Mouse (Mus musculus) brain, embryonic 14.5 days (tissue): Measurements from ENCODE around the gene Tmprss9. TPM values are rescaled to one million over a fixed set of nuclear protein-coding genes. Genes with fewer than 3 reads are reported as not detected.

ENCODE experiments used
- DNase-seq: peaks from one replicate; pipeline ENCODE4 v3.0.0-alpha.2; 2011; ENCODE audit warnings: low read depth
- CTCF ChIP-seq: fragments of 200-500 bp; IDR thresholded peaks from 2 replicates; pipeline ENCODE4 v1.5.1; 2012; ENCODE audit warnings: inconsistent platforms, mild to moderate bottlenecking, moderate library complexity, borderline replicate concordance; ENCODE audit not compliant: insufficient read depth, insufficient read length; ENCODE audit errors: extremely low read depth
- POLR2A ChIP-seq: fragments of 200-500 bp; IDR thresholded peaks from 2 replicates; pipeline ENCODE4 v1.6.1; 2012; ENCODE audit warnings: mild to moderate bottlenecking, inconsistent platforms, borderline replicate concordance; ENCODE audit not compliant: poor library complexity, insufficient read depth, insufficient read length, severe bottlenecking; ENCODE audit errors: extremely low read depth
- polyA plus RNA-seq: library from polyadenylated mRNA; depleted of rRNA; stranded (reverse); fragments of >200 nt; gene quantifications from 2 replicates; pipeline ENCODE4 v1.2.3, GENCODE M21; 2012

Tmprss9 gene
- polyA plus RNA-seq, 1 experiment = 0.22 TPM

DNA sequence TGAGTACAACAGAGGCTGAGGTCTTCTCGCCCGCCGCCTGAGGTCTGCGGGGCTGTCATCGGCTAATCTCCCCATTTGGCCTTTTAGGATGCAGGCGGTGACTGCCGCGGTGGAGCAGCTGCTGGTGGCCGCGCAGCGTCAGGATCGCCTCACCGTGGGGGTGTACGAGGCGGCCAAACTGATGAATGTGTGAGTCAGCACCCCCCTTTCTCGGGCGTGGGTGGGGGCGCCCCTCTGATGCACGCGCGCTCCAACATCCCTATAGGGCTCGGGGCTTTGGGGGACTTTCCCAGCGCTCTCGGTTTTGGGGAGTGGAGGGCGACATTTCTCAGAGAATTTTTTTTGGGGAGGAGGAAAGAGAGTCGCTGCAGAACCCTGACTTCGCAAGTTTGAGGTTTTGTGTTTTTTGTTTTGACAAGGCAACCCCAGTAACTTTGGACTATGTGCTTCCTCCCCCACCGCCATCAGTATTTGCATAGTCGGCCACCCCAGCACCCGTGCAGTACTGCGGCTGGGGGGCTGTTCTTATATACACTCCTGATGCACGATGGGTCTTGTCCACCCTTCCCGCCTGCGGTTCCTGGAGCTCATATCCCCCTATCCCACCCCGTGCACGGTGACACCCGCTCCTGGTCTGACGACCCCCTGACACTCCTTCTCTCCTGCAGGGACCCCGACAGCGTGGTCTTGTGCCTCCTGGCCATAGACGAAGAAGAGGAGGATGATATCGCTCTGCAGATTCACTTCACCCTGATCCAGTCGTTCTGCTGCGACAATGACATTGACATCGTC is 58.9 kb downstream of the Tmprss9 start:
- no peak for TF ChIP-seq POLR2A
- no peak for TF ChIP-seq CTCF
- DNase-seq = no peak

DNA sequence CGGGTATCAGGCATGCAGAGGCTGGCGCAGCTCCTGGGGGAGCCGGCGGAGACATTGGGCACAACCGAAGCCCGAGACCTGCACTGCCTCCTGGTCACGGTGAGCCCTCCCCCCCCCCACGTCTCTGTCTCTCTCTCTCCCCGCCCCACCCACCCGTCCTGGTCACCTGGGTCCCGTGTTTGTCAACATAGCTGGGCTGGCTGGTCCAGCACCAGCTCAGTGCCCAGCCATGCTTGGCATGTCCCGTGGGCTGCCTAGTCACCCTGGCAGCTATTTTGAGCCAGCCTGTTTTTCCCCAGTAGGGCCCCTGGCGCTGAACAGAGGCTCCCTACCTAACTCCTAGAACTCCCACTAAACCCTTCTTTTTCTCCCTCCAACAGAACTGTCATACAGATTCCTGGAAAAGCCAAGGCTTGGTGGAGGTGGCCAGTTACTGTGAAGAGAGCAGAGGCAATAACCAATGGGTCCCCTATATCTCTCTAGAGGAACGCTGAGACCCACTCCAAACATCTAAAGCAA is 59.6 kb downstream of the Tmprss9 start:
- TF ChIP-seq POLR2A (no peak), CTCF (no peak)

DNA sequence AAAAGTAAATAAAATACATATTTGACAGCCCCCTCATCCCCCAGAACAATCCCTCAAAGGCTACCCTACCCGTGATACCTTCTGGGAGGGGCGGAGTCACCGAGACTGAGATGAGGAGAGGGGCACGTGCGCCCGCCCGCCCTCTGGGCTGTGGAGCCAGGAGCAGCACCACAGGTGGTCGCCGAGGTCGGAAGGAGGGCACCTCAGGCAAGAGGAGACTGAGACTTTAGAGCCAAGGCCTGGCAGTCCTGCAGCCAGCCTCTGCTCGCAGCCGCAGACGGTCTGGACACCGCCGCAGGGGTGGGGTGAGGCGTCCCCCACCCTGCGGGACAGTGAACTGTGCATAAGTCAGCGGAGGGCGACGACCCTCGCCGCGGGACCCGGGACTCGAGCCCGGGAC is 60.0 kb downstream of the Tmprss9 start:
- TF ChIP-seq CTCF = no peak
- TF ChIP-seq POLR2A = no peak
- DNase-seq = peak; percentile 8

More for the DNA sequence above, 59.6 kb downstream of the Tmprss9 start:
- DNase-seq = peak; percentile 49

DNA sequence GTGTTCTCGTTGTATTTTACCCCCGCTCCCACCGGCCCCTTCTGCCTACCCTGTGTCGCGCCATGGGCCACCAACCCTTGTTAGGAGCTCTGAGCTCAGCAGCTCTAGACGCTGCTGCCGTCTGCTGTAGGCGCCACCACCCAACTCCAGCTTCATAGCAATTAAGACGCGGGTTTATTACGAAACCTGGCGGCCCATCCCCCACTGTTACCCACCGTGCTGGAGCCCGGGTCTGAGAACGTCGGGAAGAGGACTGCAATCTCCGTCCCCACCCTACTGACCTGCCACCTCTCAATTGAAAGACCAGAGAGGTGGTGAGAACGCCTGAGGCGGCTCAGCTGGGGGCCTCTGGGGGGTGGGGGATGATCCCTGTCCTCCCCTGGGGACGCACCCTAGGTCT is 60.6 kb downstream of the Tmprss9 start:
- no peak for TF ChIP-seq POLR2A
- TF ChIP-seq CTCF = no peak
- DNase-seq = peak; percentile 67

DNA sequence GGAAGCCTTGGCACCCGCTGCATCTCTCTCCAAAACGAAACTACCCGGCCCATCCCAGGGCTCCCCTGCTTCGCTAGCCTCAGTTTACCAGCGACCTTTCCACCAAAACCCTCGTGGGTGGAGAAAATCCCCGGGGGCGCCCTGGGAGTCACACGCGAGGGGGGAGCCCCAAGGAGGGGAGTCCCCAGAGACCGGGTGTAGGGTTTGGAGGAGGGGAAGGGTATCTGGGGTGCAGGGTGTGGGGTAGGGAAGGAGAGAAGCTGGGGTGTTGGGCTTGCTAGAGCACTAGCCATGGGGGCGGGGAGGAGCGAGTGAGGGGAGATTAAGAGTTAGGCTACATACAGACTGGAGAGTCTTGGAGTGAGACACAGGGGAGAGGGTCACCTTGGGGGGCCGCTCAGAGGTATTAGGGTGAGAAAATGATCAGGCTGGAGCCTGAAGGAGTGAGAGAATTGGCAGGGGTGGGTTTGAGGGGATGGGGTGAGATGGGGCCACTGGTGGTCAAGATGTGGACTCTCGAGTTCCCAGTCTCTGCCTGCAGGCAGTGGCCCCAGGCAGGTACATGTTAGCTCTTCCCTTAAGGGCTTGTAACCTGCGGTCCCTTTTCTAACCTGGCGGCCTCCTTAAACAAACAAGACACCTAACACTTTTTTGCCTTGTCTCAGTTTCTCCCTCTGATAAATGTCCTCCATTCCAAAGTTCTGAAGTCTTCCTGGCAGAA is 61.2 kb downstream of the Tmprss9 start:
- DNase-seq = no peak

DNA sequence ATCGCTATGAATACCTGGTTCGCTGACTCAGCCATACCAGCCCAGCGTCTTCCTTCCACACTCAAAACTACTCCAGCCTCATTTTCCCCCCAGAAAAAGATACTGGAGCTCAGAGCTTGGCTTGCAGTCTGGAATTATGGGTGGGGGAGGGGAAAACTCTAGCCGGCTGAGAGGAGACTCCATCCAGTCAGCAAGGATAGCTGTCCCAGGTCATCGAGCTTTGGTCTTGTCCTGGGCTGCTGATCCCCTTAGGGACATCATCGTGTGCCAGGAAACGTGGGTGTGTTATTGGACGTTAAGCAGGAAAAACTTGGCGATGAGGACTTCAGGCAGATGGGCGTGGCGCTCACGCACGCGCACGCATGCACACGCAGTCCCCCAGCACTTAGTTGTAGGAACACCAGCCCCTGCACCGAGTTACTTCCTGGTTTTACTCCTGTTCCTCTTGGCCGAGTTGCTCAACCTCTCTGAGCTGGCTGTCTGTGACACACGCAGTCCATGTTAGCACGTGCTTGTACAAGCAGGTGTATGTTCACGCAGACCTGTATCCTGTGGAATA is 61.9 kb downstream of the Tmprss9 start:
- DNase-seq = peak; percentile 37
- TF ChIP-seq POLR2A (no peak), CTCF (no peak)

More for the DNA sequence above, 61.2 kb downstream of the Tmprss9 start:
- TF ChIP-seq CTCF (no peak), POLR2A (no peak)

DNA sequence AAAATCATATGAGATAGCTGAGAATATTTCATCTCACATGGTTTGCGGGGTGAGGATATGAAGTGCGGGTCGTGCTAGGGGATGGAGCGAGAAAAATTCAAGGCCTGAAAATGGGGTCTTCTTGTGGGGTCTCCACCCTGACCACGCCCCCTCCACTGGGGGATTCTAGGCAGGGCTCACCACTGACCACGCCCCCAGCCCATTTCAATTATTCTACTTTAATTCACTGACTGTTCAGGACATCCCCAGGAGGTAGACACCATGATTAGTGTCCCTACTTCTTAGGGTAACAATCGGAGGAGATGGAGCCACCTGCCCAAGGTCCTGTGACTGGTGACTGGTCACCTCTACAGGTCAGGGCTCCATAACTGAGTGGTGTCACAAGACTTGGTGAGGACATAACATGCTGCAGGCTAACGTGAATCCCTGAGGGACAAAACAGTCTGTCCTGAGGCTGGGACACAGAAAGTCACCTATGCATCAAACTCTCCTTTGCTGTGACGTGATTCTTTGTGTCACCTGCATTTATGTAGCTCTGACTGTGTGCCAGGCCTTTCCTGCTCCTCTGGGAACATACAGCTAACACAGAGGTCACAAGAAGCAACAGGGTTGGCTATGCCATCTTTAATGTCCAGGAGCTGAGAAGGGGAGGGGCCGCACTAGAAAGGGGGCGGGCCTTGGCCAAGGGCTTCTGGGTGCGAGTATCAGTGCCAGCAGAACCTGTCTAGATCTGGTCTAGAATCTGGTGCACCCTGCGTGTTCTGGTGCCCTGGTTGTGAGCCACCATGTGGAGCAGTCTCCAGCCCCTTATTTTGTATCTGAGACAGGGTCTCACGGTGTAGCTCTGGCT is 62.7 kb downstream of the Tmprss9 start:
- TF ChIP-seq POLR2A (no peak), CTCF (no peak)

DNA sequence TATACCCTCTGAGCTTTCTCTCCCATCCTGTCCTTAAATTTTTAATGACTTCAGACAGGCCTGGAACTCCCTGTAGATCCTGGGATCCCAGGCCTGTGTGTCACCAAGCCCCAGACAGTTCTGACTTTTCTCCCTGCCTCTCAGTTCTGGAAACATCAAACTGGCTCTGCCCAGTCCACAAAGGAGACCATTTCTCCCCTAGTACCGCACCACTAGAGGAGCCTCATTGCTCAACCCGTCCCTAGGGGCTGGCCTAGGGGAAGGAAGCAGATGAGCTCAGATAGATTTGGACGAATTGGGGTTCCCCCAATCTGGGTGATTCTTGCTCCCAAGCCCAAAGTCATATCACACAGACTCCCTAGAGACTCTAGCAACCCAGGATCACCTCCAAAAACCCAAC is 63.6 kb downstream of the Tmprss9 start:
- DNase-seq = no peak
- TF ChIP-seq POLR2A = no peak
- TF ChIP-seq CTCF = no peak

More for the DNA sequence above, 62.7 kb downstream of the Tmprss9 start:
- DNase-seq = no peak

DNA sequence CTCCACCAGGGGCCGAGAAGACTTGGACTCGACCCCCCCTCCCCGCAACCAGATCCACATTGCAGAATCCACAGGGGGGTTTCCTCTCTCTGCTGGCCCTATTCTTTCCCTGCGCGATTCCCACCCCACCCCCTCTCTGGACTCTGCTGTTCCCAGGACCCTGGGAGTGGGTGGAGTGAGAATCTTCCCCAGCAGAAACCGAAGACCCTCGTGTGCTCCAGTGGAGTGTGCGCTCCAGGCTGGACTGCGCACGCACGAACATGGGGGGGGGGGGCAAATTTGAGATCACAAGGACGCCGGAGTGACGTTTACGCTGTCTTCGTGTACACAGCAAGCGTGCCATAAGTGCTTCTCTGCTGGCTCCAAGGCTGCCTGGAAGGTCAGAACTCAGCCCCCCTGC is 64.0 kb downstream of the Tmprss9 start:
- DNase-seq = peak; percentile 66
- no peak for TF ChIP-seq CTCF

DNA sequence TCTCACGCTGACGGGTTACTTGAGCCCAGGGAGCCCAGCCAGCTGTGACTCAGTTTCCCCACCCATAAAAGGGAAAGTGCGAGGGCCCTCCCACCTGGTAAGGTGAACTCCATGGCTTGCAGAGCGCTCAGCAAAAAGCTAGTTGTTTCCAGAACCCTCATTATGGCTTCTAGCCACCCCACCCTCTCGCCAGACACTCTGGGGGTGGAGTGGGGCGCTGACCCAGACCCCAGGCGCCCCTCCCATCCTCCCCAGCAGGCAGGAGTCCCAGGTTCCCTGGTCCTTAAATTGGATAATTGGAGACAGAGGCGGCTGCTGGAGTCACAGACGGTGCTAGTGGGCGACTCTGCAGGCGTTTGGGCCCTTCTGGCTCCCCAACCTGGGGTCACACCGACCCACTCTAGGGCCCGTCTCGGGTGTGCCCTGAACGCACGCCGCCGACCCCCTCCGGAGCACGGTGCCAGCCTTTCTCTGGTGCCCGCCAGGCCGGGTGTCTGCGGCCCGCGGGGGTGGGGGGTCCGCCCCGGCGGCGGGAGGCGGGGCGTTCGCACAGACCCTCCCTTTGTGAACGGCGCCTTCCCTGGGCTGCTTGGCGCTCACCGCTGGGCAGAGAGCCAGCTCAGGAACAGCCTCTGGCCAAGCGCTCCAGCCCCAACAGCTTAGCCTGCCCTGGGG is 64.6 kb downstream of the Tmprss9 start:
- peak; percentile 92 for DNase-seq
- TF ChIP-seq POLR2A = no peak
- TF ChIP-seq CTCF = no peak
